Mouse (Mus musculus) lung, adult 2 months (tissue): ENCODE measurements around the gene Gm20814. TPM values are rescaled to one million over a fixed set of nuclear protein-coding genes. Genes with fewer than 3 reads are reported as not detected.
"Not testable (repeated sequence)": the region's sequence is repeated elsewhere in the genome, so short reads cannot be mapped to it uniquely, and the experiment has no call there.

Experiments used
- DNase-seq: peaks from one replicate; pipeline ENCODE4 v3.0.0; 2022
- H3K4me1 ChIP-seq: fragments of 200-500 bp; 2 replicates; pipeline ENCODE4 v1.6.1; 2011; ENCODE audit warnings: low read length; ENCODE audit not compliant: control insufficient read depth, insufficient read depth
- H3K4me3 ChIP-seq: fragments of 200-500 bp; replicated peaks from 2 replicates; pipeline ENCODE3; 2011; ENCODE audit warnings: low read depth, mild to moderate bottlenecking, control low read depth, low read length; ENCODE audit errors: extremely low read depth
- WGBS: fragments of 180-500 bp; shearing (Covaris S2); methylation state at CpG from one replicate; pipeline ENCODE4 v1.1.7; 2018; 5-methylcytosine and 5-hydroxymethylcytosine counted together
- polyA plus RNA-seq: library from polyadenylated mRNA; depleted of rRNA; stranded (reverse); fragments of >200 nt; gene quantifications from 2 replicates; pipeline ENCODE4 v1.2.3, GENCODE M21; 2012; rRNA removed

Gene Gm20814
- not detected in 2 replicates for polyA plus RNA-seq

DNA sequence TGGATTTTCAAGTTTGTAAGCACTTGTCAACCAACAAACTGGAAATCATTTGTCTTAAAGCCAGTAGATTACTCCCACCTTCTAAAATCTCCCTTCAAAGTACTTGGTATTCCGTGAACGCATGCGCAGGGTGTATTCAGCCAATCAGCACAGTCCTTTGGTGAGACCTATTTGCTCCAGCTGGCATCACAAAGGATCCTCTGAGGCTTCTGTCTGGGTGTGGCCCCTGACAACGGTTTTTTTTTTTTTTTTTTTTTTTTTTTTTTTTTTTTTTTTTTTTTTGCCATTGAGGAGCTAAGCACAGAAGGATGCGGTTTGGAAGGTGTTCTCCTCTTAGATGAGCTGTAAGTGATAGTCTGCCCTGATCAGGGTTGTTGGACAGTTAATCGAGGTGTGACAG is at the start of gene Gm20814:
Gene Gm20814 (plus strand): TSS at position 301 of the 400 bp plus-strand sequence.
- WGBS = no CpG with 5 or more reads among the region's 6 CpGs
- DNase-seq, H3K4me3 ChIP-seq, H3K4me1 ChIP-seq: not testable (repeated sequence)
